Mouse (Mus musculus): ENCODE measurements around the gene Brdt. TPM values are rescaled to one million over a fixed set of nuclear protein-coding genes. Genes with fewer than 3 reads are reported as not detected.

The Brdt gene
- under 1 TPM; 0.46 to 0.67 TPM for total RNA-seq (2021)

DNA sequence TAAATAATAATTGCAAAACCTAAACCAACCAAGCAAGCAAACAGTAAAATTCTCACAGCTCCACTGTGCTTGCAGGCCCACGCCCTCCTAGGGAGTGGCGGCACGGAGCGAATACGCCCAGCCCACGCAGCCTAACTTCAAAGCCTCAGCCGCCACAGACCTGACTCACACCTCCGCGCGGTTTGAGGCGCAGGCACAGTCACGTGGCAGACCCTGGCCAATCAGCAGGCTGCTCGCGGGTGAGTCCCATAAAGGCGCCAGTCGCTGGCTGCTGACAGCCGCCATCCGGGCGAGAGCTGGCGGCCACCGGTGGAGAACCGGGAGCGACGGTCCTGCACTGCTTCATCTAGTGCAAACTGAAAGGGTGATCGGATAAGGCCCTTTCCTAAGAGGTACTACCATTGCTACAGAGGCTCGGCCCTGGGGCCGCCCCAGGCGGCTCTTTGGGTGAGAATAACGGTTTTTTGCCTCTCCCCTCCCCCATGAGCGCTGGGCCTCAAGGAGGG lies at the start of gene Brdt:
Gene Brdt, plus strand, starts transcription at position 244 of the 506 bp plus-strand sequence.
- DNase-seq = no peak
- intact Hi-C loops (cut with DNase I) = no loop called here

DNA sequence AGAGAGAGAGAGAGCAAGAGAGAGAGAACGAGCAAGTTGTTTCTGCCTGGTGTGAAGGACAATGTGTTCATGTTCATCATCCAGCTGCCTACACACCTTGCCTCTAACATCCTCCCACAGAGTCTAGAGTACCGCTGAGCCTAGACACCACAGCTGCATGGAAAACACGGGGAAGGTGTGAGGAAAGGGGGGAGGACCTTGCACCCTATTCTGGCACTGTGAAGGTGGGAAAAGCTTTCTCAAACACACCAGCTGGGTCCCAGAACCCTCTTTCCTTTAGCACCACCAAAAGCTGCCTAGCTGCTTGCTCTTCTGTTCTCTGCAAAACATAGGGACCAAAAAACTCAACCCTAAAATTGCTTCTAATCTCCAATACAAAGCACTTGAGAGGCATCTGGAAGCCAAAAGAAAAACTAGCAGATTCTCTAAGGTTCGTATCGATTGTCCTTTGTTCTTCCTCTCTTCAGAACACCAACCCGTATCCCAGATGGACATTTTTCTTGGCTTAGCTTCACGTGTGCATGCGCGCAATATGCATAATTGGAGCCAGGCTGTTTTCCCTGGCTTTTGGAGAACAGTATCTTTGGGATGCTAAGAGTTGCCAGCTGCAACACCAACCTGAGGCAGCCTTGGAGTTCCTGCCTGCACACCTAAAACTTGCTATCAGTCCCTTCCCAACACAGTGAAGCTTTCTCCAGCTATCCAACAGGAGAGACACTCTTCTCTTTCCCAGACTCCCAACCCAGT lies 48.2 kb upstream of the Brdt start:
- intact Hi-C loops (cut with DNase I) = no loop called here

DNA sequence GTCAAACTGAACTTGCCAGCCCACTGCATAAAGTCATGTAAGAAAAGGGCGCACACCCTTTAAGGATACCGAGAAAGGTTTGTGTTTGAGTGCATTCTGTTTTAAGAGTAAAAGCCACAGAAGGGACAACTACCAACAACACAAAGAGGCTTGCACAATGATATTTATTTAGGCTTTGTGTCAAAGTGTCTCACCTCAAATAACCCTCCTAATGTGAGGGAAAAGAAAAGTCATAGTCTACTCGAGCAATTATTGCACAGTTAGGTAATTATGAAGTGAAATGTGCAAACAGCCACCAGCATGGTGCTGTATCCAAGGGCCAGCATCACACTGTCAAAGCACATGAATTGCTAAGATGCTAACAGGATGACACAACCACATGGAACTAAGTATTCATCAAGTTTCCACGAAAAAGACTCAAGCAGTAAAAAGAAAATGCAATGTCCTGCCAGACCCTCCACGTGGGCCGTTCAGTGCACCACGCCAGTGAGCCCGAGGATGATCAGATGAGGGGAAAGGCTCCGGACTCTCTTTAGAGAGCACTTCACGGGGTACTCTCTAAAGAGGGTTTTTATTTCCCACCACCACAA lies 46.9 kb upstream of the Brdt start:
- DNase-seq = no peak
- intact Hi-C loops (cut with DNase I) = no loop called here

More for the DNA sequence above, 48.2 kb upstream of the Brdt start:
- no peak for DNase-seq

DNA sequence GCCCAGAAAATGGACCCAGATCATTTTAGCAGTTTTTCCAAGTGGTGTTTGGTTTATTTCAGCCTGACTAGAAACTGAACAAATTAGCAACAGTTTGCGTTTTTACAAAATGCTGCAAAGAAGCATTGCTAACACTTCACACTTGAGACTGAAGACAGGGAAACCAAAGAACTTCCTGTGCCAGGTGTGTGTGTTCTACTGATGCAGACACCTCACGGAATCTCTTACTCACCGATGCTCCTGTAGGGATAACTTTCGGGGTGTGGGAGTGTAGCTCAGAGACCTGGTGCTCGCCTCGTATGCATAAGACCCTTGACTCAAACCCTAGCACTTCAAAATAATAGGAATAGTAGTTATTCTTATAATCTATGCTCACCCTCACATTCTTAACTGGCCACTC lies 45.4 kb upstream of the Brdt start:
- intact Hi-C loops (cut with DNase I) = loop anchor here (5.0 kb wide), 1 partner anchor 163 kb away; no protein-coding TSS in a partner anchor
- DNase-seq = no peak

DNA sequence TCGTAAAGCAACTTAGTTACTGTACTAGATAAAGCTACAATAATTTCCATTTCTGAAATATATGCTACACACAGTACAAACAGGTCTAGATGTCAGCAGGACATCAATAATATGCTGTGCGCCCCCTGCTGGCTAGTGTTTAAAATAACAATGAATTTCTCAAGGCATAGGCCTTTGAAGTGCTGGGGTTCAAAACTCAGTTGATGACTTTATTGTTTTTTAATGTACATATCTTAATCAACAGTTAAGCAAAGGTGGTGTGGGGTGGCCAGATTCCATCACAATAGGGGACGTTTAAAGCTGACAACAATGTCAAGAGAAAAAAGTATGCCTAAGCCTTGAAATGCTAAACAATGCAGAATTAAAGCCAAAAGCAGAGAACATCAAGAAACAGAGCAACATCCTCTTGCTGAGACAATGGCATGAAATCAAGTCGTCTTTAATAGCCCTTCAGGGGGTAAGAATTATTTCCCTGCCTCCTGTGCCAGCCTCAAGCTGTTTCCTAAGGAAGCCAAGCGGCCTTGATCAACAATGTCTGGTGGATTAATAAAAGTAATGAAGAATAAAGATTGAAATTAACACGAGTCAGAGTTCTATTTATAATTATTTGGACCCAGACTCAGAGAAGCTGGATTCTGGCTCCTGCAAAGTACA lies 43.6 kb upstream of the Brdt start:
- intact Hi-C loops (cut with DNase I) = loop anchor here (5.0 kb wide), 1 partner anchor 165 kb away; no protein-coding TSS in a partner anchor

DNA sequence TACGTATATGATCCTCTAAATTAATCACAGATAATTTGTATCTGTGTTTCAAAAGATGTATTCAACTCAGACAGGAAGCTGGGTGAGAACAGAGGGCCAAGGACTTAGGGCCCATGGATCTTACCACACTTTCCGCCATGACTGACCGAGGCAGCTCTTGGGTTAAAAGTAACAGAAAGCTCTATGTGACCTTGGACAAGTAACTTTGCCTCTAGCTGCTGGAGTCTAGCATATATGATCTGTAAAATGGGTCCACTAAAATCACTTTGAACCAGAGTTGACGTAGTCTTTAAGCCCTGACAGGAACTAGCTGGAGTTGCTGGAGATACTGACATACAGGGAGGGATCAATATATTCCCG lies 43.1 kb upstream of the Brdt start:
- intact Hi-C loops (cut with DNase I) = loop anchor here (2.0 to 5.0 kb wide), 6 partner anchors 33 to 199 kb away; no protein-coding TSS in a partner anchor
- DNase-seq = no peak

More for the DNA sequence above, 43.6 kb upstream of the Brdt start:
- DNase-seq = peak; percentile 79 to 82

DNA sequence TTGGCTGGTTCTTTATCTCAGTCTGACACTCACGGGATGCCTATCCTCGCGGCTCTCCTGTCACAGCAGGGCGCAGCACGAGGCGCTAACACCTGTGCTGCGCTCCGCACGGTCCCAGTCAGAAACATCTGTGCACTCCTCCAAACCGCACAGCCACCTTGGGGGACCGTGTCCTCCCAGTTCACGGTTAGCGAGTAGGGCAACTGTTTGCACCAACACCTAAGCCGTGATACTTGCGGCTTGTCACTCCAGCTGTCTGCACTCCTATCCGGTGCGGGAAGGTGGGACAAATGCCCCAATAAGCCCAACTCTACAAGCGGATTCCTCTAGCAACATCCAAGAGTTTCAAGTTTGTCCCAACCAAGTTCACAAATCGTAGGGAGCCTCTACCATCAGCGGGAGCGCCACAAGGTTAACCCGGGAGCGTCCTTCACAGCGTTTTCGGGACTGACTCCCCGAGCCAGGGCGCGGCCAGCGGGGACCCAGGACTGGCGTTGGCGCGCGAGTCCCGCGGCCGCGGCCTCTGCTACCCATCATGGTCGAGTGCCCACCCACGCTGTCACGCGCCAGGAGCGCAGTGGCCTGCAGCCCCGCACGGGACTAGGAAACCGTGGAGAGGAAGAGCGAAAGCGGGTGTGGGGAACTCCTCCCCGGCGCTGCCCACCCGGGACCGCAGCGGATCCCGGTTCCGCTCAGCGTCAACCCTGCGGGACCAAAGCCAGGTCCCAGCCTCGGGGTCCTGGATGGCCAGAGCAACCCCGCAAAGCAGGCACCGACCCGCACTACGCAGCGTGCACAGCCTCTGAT lies 42.3 kb upstream of the Brdt start:
- DNase-seq = peak in 1 of 2 experiments; percentile 60
- intact Hi-C loops (cut with DNase I) = loop anchor here (1.0 to 5.0 kb wide), 7 partner anchors 32 to 292 kb away; no protein-coding TSS in a partner anchor

DNA sequence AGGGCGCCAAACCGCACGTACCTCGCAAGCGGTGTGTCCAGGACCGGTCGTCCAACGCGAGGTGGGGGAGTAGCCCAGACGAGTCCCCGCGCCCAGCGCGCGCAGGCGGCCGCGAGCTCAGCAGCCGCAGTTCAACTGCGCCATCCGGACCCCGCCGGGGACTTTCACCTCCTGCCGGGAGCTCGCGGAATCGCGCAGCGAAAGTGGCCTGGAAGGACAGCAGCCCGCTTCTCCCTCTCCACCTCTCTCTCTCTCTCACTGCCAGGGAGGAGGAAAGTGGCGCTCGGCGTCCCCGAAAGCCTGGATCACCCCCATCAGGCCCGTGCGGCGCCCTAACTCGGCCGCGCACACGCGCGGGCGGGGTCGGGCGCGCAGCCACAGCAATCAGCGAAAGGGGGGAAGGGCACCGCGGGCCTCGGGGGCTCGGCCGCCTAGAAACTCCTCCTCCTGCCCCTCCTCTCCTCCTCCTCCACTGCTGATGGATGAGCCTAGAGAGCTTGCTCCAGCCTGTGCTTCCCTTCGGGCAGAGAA lies 41.7 kb upstream of the Brdt start, which contains the start of gene Tgfbr3:
Gene Tgfbr3, minus strand, starts transcription at position 396 of the 531 bp plus-strand sequence.
- intact Hi-C loops (cut with DNase I) = loop anchor here (1.0 to 5.0 kb wide), 7 partner anchors 32 to 293 kb away; no protein-coding TSS in a partner anchor
- DNase-seq = peak; percentile 85 to 89

DNA sequence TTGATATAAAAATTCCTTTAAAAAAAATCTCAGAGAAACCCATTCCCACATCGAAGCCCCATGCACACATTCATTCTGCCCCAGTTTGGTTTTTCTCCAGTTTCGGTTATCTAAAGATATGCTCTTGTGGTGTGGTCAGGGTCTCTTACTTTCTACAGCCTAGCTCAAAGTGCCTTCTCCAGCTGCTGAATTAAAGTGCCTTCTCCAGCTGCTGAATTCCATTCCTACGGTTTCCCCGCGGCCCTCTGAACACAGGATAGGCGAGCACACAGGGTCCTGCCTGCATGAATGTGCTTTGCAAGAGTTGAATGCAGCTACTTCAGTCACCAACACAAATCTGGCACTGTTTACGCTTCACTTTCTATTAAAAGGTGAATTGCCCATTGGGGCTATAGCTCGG lies 41.0 kb upstream of the Brdt start:
- DNase-seq = no peak
- intact Hi-C loops (cut with DNase I) = loop anchor here (1.0 to 5.0 kb wide), 7 partner anchors 31 to 294 kb away; no protein-coding TSS in a partner anchor

DNA sequence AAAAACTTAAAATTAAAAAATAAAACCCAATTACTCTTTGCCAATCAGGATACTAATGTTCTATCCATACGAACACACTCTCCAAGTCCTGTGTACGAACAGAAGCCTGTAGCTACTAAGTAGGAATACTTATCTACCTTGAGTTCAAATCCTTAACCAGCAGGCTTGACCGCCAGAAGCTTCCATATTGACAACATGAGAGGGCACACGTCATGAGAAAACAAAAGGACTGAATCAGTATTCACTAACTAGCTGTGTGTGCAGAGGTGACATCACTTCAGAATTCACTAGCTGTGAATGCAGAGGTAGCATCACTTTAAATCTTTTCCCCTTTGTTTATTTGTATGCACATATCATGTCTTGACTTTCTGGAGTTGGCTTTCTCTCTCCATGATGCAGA lies 36.9 kb upstream of the Brdt start:
- no peak for DNase-seq
- intact Hi-C loops (cut with DNase I) = no loop called here

DNA sequence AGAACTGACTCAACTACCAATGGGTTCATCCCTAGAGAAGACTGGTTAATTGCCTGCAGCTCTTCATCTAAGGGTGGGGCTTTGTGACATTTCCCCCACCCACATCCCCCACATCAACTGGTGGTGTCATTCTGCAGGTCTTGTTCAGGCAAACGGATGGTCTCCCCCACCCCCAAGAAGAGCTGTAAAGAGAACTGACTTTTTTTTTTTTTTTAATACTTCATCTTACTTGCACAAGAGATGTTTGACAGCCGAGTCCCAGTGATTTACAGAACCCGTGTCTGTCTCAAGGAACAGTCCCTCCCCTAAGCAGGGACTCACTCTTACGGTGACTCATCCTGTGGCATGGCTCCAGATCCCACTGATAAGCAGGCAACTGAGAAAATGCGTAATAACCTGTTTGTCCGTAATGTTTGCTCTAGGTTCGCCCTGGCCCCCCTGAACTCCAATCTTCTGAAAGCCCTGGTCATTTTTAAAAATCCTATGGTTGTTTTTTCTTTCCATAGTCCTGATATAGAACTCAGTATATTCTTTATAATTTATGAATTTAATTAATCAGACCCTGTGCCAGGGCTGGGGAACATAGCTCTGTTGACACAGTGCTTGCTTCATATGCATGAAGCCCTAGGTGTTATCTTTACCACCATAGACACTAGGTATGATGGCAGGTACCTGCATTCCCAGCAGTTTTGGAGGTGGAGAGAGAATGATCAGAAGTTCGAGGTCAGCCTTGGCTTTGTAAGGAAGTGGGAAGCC lies 35.7 kb upstream of the Brdt start:
- no peak for DNase-seq
- intact Hi-C loops (cut with DNase I) = no loop called here

DNA sequence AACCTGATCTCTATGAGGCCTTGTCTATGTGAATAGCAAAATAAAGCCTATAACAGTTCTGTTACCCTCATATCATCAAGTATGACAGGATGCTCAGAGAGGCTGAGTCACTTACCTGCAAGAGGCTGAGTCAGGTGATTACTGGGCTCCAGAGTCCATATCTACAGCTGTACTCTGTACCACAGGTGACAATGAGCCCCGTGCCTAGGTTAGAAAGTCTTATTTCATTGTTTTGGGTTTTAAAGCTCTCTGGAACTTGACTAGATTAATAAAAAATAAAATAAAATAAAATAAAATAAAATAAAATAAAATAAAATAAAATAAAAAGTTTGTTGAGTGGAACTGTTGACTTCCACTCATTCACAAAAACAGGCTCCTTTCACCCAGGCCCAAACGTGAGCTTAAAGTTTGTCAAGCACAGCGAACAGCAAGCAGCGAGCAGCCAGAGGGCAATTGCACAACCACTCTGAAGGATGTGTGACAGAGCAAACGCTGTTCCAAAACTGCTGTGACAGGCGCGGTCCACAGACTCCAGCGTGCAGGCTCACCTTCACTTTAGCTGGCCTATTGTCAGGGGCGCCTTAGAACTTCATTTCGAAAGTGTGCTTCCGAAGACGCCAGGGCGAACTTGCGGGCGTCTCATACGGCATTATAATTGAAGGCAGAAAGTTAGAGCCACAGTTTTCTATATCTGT lies 35.0 kb upstream of the Brdt start:
- intact Hi-C loops (cut with DNase I) = no loop called here

DNA sequence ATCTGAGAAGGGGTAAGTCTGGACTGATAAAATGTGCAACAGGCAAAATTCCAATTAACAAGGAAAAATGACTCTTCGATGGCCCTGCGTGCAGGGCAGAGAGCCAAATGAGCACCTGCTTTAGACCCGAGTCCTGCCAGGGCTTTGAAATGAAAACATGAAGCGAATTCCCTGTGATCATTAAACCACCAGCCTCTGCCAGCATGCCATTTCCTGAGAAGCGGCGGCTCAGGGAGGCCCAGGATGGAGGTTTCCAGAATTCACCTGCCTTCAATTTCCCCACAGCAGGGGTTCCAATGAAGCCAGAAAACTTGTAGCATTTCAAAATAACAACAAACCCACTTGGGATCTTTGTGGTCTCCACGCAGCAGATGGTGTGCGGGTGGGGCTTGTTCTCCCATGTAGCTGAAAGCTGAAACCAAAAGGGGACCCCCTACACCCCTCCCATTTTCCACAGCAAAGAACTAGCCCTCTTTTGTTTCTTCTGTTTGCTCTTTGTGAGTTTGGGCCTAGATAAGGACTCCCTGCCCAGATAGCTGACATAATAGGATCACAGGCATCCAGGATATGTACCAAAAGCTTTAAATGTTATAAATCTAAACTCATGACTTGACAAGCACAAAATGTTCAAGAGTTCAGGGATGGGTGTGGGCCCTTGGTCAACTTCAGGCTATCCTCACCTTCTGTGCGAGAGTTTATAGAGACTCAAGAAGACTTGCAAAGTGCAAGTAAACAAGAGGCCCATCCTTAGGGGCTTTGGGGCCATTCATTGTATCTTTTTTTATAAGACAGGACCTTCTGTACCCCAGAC lies 34.2 kb upstream of the Brdt start:
- intact Hi-C loops (cut with DNase I) = no loop called here
- no peak for DNase-seq

More for the DNA sequence above, 35.0 kb upstream of the Brdt start:
- no peak for DNase-seq

DNA sequence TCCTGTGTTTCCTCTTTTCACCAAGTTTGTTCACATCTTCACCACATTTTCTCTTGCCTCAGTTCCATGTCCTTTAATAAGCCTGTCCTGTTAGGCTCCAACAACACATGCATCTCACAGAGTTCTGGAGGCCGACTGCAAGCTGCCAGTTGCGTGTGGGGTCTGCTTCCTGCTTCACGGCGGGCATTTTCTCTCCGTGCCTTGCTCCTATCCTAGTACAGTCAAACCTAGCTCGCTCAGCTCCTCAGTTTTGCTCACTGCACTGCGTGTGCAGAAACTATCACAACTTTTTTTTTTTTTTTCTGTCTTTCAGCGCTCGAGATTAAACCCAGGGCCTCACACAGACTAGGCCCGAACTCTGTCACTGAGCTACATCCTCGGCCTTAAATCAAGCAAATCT lies 32.1 kb upstream of the Brdt start:
- no peak for DNase-seq
- intact Hi-C loops (cut with DNase I) = no loop called here

DNA sequence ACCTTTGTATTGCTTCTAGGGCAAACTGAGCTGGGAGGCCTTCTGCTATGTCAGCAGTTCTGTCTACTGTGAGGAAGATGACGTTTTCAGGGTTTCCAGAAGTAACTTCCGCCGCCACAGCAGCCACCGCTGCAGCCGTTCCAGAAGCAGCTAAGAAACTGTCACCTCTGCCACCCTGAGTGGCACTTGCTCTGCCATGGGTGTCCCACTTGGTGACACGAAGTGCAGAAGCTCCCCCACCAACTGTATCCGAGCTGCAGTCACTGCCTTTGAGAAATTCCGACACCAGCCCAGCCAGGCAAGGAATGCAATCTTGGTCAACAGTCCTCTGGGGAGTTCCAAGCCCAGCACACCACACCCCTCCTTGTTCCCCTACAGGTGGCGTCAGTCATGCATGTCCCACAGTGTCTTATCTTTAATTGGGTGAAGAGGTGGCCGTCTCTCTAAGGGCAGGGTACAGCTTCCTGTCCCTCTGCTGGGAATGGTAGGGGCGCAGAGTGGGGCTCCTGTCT lies 27.6 kb upstream of the Brdt start:
- DNase-seq = peak in 1 of 2 experiments; percentile 11
- intact Hi-C loops (cut with DNase I) = no loop called here

DNA sequence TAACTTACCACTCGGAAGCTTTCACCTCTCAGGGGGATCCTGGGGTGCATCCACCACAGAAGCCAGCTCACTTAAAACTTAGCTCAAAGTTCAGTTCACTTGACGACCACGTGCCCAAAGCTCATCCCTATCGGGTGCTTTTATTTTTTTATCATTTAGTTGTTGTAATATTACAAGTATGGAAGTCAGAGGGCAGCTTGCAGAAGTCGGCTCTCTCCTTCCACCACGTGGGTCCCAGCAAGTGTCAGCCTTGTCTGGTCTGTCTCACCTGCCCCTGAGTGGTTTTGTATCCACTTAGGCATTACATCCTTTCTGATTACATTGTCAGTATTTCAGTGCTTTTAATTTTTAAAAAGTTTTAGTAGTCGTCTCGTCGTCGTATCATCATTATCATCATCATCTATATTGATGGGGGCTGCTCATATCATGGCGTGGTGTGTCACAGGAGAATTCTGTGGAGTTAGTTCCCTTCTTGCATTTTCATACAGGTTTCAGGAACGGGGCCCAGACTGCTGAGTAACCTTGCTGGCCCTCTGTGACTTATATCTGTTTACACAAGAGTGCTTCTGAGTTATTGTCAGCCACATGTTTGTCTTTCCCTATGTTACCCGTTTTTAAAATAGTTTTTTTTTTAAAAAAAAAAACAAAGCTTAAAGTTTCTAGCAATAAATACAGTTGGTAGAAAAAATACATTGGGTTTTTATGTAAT lies 26.7 kb upstream of the Brdt start:
- no peak for DNase-seq
- intact Hi-C loops (cut with DNase I) = no loop called here

DNA sequence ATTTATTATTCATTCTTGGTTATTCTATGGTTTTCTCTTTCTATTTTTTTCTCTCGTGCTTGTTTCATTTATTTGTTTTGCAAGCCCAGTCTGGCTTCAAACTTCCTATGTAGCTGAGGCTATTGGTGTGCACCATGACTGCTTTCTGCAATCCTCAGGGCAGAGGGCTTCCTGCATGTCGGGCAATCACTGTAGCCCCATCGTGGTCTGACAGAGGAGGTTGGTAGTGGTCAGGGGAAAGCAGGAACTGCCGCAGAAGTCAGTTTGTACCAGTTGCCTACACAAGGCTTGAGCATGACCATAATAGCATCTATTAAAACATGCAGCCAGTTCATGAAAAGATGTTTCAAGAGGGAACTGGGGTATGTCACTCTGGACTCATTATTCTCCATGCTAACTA lies 23.5 kb upstream of the Brdt start:
- DNase-seq = no peak
- intact Hi-C loops (cut with DNase I) = loop anchor here (5.0 kb wide), 1 partner anchor 430 kb away; no protein-coding TSS in a partner anchor
